Mouse (Mus musculus) stomach, postnatal 0 days (tissue): ENCODE measurements around the gene Hba-a2. TPM values are rescaled to one million over a fixed set of nuclear protein-coding genes. Genes with fewer than 3 reads are reported as not detected.

Source experiments
- ATAC-seq: fragments of 200-750 bp; cut with Nextera tagmentation; 2 replicates; pipeline ENCODE4 v1.8.0; 2017; ENCODE audit not compliant: low FRiP score, low TSS enrichment
- DNase-seq: peaks from one replicate; pipeline ENCODE4 v3.0.0-alpha.2; 2016; ENCODE audit warnings: low spot score
- H3K27ac ChIP-seq: fragments of 300-500 bp; sonication (generic); replicated peaks from 2 replicates; pipeline ENCODE4 v1.5.1; 2014; ENCODE audit warnings: mild to moderate bottlenecking, control low read depth
- H3K27me3 ChIP-seq: fragments of 300-500 bp; sonication (generic); 2 replicates; pipeline ENCODE4 v1.6.1; 2014; ENCODE audit warnings: low read length; ENCODE audit not compliant: control insufficient read depth, insufficient read depth
- H3K36me3 ChIP-seq: fragments of 300-500 bp; sonication (generic); 2 replicates; pipeline ENCODE4 v1.6.1; 2014; ENCODE audit warnings: low read length, mixed read lengths; ENCODE audit not compliant: control insufficient read depth, insufficient read depth
- H3K4me1 ChIP-seq: fragments of 300-500 bp; sonication (generic); replicated peaks from 2 replicates; pipeline ENCODE4 v1.6.1; 2014; ENCODE audit warnings: antibody characterized with exemption; ENCODE audit not compliant: control insufficient read depth, insufficient read depth
- H3K4me2 ChIP-seq: fragments of 300-500 bp; sonication (generic); replicated peaks from 2 replicates; pipeline ENCODE4 v1.6.1; 2014; ENCODE audit warnings: low read depth, mild to moderate bottlenecking, control low read depth, moderate library complexity
- H3K4me3 ChIP-seq: fragments of 300-500 bp; sonication (generic); 2 replicates; pipeline ENCODE4 v1.5.1; 2014; ENCODE audit warnings: low read depth, low read length, control low read depth
- H3K9ac ChIP-seq: fragments of 300-500 bp; sonication (generic); 2 replicates; pipeline ENCODE4 v1.6.1; 2014; ENCODE audit warnings: mild to moderate bottlenecking, low read length, control low read depth, mixed read lengths
- H3K9me3 ChIP-seq: fragments of 300-500 bp; sonication (generic); 2 replicates; pipeline ENCODE4 v1.6.1; 2016; ENCODE audit warnings: low read length; ENCODE audit not compliant: control insufficient read depth
- CTCF ChIP-seq: IDR thresholded peaks from 2 replicates; pipeline ENCODE4 v1.5.1; 2016; ENCODE audit warnings: antibody characterized with exemption, low read depth, mild to moderate bottlenecking, moderate library complexity
- EP300 ChIP-seq: optimal IDR thresholded peaks from 2 replicates; pipeline ENCODE3; 2016; ENCODE audit warnings: antibody characterized with exemption
- WGBS: fragments of 180-500 bp; shearing (Covaris S2); extraction: QIAGEN DNeasy Blood & Tissue Kit; methylation state at CpG from one replicate; pipeline ENCODE4 v1.1.7; 2014; 5-methylcytosine and 5-hydroxymethylcytosine counted together
- polyA plus RNA-seq: library from polyadenylated mRNA; unstranded; fragments of >200 nt; fragmentation: Nextera tagmentation; extraction: Ambion mirVana; gene quantifications from 2 replicates; pipeline ENCODE4 v1.2.1, GENCODE M21; 2015

Gene Hba-a2
- polyA plus RNA-seq, 1 experiment from 2014 or later, result 728 TPM

DNA sequence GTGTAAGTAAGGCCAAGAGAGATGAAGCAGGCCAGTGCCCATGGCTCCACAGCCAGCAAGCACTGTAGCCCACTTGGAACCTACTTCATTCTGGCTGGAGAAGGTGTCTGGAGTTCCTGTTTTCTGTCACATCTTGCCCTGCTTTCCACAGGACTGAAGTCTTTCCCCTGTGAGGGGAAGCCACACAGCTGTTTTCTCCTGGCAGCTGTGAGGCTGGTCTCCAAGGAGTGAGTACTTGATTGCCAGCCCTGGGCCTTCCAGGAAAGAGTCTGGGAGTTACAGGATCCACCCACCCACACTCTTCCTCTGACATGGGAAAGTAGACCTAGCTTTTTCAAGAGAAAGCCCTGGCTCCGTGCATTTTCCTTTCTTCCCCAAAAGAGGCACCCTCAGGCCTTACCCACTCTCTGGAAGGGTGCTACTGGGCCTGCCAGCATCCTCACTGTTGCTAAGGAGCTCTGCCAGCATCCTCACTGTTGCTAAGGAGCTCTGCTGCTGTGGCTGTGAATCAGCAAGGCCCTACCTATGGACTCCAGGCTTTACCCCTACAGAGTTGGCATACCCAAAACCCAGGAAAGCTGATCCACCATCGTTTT, 6.6 kb downstream of the Hba-a2 start:
- Histone ChIP-seq H3K4me1 (no peaks in the 10 kb centered on the region), H3K27me3 (no peaks in the 10 kb centered on the region), H3K4me3 (no peak overlapping the region), H3K36me3 (no peaks in the 10 kb centered on the region), H3K27ac (no peak overlapping the region), H3K9me3 (no peaks in the 10 kb centered on the region), H3K9ac (no peak overlapping the region), H3K4me2 (no peak overlapping the region)
- DNase-seq (no peak), ATAC-seq (no peak)
- TF ChIP-seq CTCF, result no peak
- no peak for TF ChIP-seq EP300
- whole genome bisulfite sequencing, result 53% methylated on average over 2 of the region's 2 CpGs

DNA sequence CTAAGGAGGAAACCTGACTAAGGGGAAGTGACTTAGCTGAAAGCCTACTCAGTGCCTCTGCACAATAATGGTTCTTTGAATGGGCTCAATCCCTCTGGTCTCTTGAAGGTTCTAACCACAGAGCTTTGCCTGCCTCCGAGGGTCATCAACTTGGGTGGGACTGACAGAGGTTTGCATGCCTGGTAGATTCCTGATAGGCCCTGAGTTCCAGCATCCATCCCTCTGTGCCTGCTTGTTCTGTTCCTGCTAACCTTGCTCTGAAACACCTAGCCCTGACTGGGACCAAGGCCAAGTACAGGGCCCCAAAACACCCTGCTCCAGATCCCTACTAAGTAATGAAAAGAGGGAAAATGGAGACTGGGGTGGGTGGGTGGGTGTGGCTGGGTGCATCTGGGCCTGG, 7.2 kb downstream of the Hba-a2 start:
- Histone ChIP-seq H3K4me2 (no peak overlapping the region), H3K9me3 (no peaks in the 10 kb centered on the region), H3K27ac (no peak overlapping the region), H3K4me3 (no peak overlapping the region), H3K36me3 (no peaks in the 10 kb centered on the region), H3K4me1 (no peaks in the 10 kb centered on the region), H3K9ac (no peak overlapping the region), H3K27me3 (no peaks in the 10 kb centered on the region)
- ATAC-seq, result no peak
- WGBS, result 77% methylated on average over 1 of the region's 1 CpGs
- no peak for DNase-seq
- TF ChIP-seq EP300, result no peak
- TF ChIP-seq CTCF, result no peak

GRCm38 (mm10) chr11:32307006-32307405, 10.7 kb downstream of the Hba-a2 start:
- Histone ChIP-seq H3K9me3 (no peaks in the 10 kb centered on the region), H3K4me2 (no peak overlapping the region), H3K4me1 (no peaks in the 10 kb centered on the region), H3K4me3 (no peak overlapping the region), H3K9ac (no peak overlapping the region), H3K27ac (no peak overlapping the region), H3K27me3 (no peaks in the 10 kb centered on the region), H3K36me3 (no peaks in the 10 kb centered on the region)
- no peak for ATAC-seq
- WGBS, result 75% methylated on average over 1 of the region's 1 CpGs
- TF ChIP-seq CTCF (no peak), EP300 (no peak)
- no peak for DNase-seq

GRCm38 (mm10) chr11:32309446-32309845, 13.2 kb downstream of the Hba-a2 start:
- no peaks in the 10 kb centered on the region for H3K27me3 ChIP-seq
- ATAC-seq, result no peak
- no peak overlapping the region for H3K4me3 ChIP-seq
- no peaks in the 10 kb centered on the region for H3K36me3 ChIP-seq
- H3K9me3 ChIP-seq, result no peaks in the 10 kb centered on the region
- no peaks in the 10 kb centered on the region for H3K4me1 ChIP-seq
- no peak overlapping the region for H3K9ac ChIP-seq
- no peak for TF ChIP-seq EP300
- TF ChIP-seq CTCF, result no peak
- no peak for DNase-seq
- H3K4me2 ChIP-seq, result no peak overlapping the region
- H3K27ac ChIP-seq, result no peak overlapping the region
- 59% methylated on average over 4 of the region's 4 CpGs for WGBS

GRCm38 (mm10) chr11:32309928-32310327, 13.6 kb downstream of the Hba-a2 start:
- no peak for DNase-seq
- no peaks in the 10 kb centered on the region for H3K9me3 ChIP-seq
- no peak overlapping the region for H3K4me3 ChIP-seq
- no peak overlapping the region for H3K27ac ChIP-seq
- no peaks in the 10 kb centered on the region for H3K36me3 ChIP-seq
- TF ChIP-seq EP300 (no peak), CTCF (no peak)
- no peak for ATAC-seq
- H3K4me2 ChIP-seq, result no peak overlapping the region
- no peak overlapping the region for H3K9ac ChIP-seq
- H3K27me3 ChIP-seq, result no peaks in the 10 kb centered on the region
- no peaks in the 10 kb centered on the region for H3K4me1 ChIP-seq
- 61% methylated on average over 3 of the region's 3 CpGs for WGBS

DNA sequence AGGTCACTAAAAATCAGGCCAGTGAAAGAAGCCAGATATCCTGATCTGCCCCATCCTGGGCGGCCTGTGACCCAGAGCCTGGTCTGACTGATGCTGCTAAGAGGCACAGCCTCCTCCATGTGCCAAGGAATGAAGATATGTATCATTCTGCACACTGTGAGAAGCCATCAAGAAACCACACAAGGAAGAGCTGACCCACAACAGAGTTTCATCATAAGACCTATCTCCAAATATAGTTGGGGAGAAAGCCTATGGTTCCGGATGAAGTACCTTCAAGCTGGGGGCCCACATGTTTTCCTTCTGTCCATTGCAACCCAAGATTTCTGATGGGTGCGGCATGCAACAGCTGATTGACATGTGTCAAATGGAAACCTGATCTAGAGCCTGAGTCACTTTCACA, 19.7 kb downstream of the Hba-a2 start:
- Histone ChIP-seq H3K27me3 (no peaks in the 10 kb centered on the region), H3K4me1 (no peaks in the 10 kb centered on the region), H3K4me2 (no peak overlapping the region), H3K9me3 (no peaks in the 10 kb centered on the region), H3K9ac (no peak overlapping the region), H3K27ac (no peak overlapping the region), H3K4me3 (no peak overlapping the region), H3K36me3 (no peaks in the 10 kb centered on the region)
- no peak for ATAC-seq
- 85% methylated on average over 3 of the region's 3 CpGs for WGBS
- DNase-seq, result no peak
- TF ChIP-seq EP300, result no peak
- no peak for TF ChIP-seq CTCF
